Mouse (Mus musculus) small intestine, adult 2 months (tissue): ENCODE results near the gene Snx29. TPM values are rescaled to one million over a fixed set of nuclear protein-coding genes. Genes with fewer than 3 reads are reported as not detected.
A peak's percentile ranks its signal among the peaks of the same experiment; 100 is the strongest.

Experiments
- H3K27ac ChIP-seq: fragments of 200-500 bp; 2 replicates; pipeline ENCODE4 v1.5.1; 2012; ENCODE audit warnings: low read depth, low read length, control low read depth, inconsistent platforms; ENCODE audit not compliant: insufficient read depth
- H3K27me3 ChIP-seq: fragments of 200-500 bp; 2 replicates; pipeline ENCODE4 v1.6.1; 2012; ENCODE audit warnings: mild to moderate bottlenecking, moderate library complexity, low read length, inconsistent platforms; ENCODE audit not compliant: control insufficient read depth, insufficient read depth
- H3K36me3 ChIP-seq: fragments of 200-500 bp; 2 replicates; pipeline ENCODE4 v1.6.1; 2012; ENCODE audit warnings: mild to moderate bottlenecking, low read length, control low read depth, inconsistent platforms; ENCODE audit not compliant: control insufficient read depth, insufficient read depth
- H3K4me1 ChIP-seq: fragments of 200-500 bp; 2 replicates; pipeline ENCODE4 v1.6.1; 2012; ENCODE audit warnings: low read length, inconsistent platforms, mixed read lengths; ENCODE audit not compliant: control insufficient read depth, insufficient read depth, insufficient read length
- H3K4me3 ChIP-seq: fragments of 200-500 bp; 2 replicates; pipeline ENCODE4 v1.5.1; 2012; ENCODE audit warnings: low read depth, mild to moderate bottlenecking, control low read depth, inconsistent platforms, low read length, moderate library complexity
- CTCF ChIP-seq: fragments of 200-500 bp; IDR thresholded peaks from 2 replicates; pipeline ENCODE4 v1.5.1; 2012; ENCODE audit warnings: low read depth, mild to moderate bottlenecking, control low read depth, inconsistent platforms, low read length, moderate library complexity, mixed read lengths; ENCODE audit not compliant: insufficient replicate concordance, insufficient read length; ENCODE audit errors: extremely low read depth
- POLR2A ChIP-seq: fragments of 200-500 bp; IDR thresholded peaks from 2 replicates; pipeline ENCODE4 v1.6.1; 2012; ENCODE audit warnings: low read depth, mild to moderate bottlenecking, control low read depth, inconsistent platforms, low read length, moderate library complexity
- WGBS: fragments of 180-500 bp; shearing (Covaris S2); methylation state at CpG from one replicate; pipeline ENCODE4 v1.1.7; 2018; 5-methylcytosine and 5-hydroxymethylcytosine counted together
- polyA plus RNA-seq: library from polyadenylated mRNA; depleted of rRNA; stranded (reverse); fragments of >200 nt; gene quantifications from 2 replicates; pipeline ENCODE4 v1.2.3, GENCODE M21; 2012

Gene Snx29
- polyA plus RNA-seq, 1 experiment: 6.0 TPM

DNA sequence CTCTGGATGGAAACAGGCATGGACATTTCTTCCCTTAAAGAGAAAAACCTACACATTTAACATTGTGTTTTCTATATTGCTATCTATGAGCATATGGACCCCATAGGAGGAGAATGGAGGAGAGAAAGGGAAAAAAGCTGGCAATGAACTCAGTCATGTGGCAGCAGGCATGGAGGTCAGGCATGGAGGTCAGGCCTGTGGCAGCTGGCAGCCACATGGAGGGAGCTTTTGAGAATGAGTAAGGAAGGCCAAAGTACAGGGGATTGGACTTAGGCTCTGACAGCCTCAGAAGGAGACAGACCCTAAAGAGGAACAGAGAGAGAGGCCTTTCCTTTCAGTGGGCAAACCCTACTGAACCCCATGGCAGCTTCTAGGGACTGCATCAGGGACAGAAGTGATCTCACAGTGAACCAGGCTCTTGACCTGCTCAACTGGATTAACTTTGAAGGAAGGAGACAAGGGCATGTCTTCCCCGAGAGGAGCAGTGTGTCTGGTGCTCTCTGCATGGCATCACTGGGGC, 325.5 kb downstream of the Snx29 start:
- 90% methylated on average over 1 of the region's 1 CpGs for WGBS
- Histone ChIP-seq H3K36me3 (no peaks in the 10 kb centered on the region), H3K4me1 (peaks cover 7% of the 10 kb centered on the region; the same call in 1 of the 2 replicates), H3K27ac (no peak overlapping the region), H3K4me3 (no peak overlapping the region), H3K27me3 (no peaks in the 10 kb centered on the region)
- TF ChIP-seq POLR2A (no peak), CTCF (no peak)

DNA sequence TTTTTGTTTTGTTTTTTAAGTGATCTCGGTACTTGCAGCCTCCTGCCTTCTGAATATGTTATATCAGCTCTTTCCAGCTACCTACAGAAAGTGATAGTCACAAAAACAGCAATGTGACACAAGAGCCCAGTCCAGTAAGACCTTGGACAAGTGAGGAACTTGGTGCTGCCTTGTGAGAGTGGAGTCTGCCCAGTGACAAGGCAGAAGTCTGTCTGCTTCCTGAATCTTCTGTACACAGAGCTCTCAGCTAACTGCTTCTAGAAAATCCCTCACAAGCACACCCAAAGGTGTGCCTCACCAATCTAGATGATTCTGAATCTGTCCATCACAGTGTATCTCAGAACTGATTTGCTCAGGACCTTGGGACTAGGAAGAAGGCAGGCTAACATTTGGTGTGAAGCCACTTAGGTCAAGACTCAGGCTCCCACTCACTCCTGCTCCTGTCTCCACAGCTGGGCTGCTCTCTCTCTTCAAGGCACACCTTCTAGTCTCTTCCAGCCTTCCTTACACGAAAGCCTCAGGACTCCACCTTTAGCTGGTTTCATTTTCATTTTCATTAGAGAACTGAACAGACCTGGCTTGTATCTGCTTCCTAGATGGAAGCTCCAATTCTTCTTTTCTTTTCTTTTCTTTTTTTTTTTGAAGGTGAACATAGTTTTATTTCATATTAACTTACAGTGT, 330.1 kb downstream of the Snx29 start:
- H3K27me3 ChIP-seq: no peaks in the 10 kb centered on the region
- peak overlapping the region; percentile 64 for H3K27ac ChIP-seq
- TF ChIP-seq CTCF (no peak), POLR2A (no peak)
- no peak overlapping the region for H3K4me3 ChIP-seq
- no peaks in the 10 kb centered on the region for H3K36me3 ChIP-seq
- 29% methylated on average over 2 of the region's 2 CpGs for WGBS
- H3K4me1 ChIP-seq: peaks cover 10% of the 10 kb centered on the region; the same call in 1 of the 2 replicates

- no peak overlapping the region for H3K4me3 ChIP-seq
- H3K36me3 ChIP-seq: no peaks in the 10 kb centered on the region
- TF ChIP-seq CTCF (no peak), POLR2A (no peak)
- 90% methylated on average over 3 of the region's 3 CpGs for WGBS
- no peaks in the 10 kb centered on the region for H3K27me3 ChIP-seq
- no peak overlapping the region for H3K27ac ChIP-seq
- H3K4me1 ChIP-seq: peaks cover 10% of the 10 kb centered on the region; the same call in 1 of the 2 replicates
Measured at GRCm38 (mm10) chr16:11655893-11656292, 333.2 kb downstream of the Snx29 start.

GRCm38 (mm10) chr16:11657111-11657510, 334.4 kb downstream of the Snx29 start:
- H3K36me3 ChIP-seq: no peaks in the 10 kb centered on the region
- no peaks in the 10 kb centered on the region for H3K27me3 ChIP-seq
- peaks cover 7% of the 10 kb centered on the region; the same call in 1 of the 2 replicates for H3K4me1 ChIP-seq
- 76% methylated on average over 1 of the region's 1 CpGs for WGBS
- no peak overlapping the region for H3K27ac ChIP-seq
- H3K4me3 ChIP-seq: no peak overlapping the region
- TF ChIP-seq CTCF (no peak), POLR2A (no peak)

DNA sequence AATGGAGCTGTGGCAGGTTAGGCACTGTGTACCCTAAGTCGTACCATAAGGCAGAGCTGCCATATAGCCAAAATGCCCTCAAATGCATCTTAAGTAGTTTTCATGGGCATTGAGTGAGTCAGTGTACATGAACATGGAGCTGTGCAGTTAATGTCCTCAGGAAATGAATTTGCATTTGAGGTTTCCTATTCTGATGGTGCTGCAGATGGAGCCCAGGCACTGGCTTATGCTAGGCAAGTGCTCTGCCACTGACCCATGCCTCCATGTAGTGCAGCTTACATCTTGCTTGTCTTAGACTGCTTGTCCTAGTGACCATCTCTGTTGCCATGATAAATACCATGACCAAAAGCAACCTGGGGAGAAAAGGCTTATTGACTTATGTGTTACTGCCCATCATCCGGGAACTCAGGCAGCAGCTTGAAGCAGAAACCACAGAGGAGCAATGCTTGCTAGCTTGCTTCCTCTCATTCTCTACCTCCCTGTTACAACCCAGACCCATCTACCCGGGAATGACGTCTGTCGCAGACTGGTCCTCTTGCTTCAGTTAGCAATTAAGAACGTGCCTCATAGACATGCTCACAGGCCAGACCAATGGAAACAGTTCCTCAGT, 336.5 kb downstream of the Snx29 start:
- peak overlapping the region; percentile 18; the same call in 1 of the 2 replicates for H3K27ac ChIP-seq
- no peaks in the 10 kb centered on the region for H3K27me3 ChIP-seq
- H3K36me3 ChIP-seq: no peaks in the 10 kb centered on the region
- no peak overlapping the region for H3K4me3 ChIP-seq
- WGBS: 76% methylated on average over 6 of the region's 6 CpGs
- H3K4me1 ChIP-seq: 0 out of 2 replicates have a peak, but pooled peaks cover 1% of the 10 kb centered on the region
- TF ChIP-seq POLR2A (no peak), CTCF (no peak)

DNA sequence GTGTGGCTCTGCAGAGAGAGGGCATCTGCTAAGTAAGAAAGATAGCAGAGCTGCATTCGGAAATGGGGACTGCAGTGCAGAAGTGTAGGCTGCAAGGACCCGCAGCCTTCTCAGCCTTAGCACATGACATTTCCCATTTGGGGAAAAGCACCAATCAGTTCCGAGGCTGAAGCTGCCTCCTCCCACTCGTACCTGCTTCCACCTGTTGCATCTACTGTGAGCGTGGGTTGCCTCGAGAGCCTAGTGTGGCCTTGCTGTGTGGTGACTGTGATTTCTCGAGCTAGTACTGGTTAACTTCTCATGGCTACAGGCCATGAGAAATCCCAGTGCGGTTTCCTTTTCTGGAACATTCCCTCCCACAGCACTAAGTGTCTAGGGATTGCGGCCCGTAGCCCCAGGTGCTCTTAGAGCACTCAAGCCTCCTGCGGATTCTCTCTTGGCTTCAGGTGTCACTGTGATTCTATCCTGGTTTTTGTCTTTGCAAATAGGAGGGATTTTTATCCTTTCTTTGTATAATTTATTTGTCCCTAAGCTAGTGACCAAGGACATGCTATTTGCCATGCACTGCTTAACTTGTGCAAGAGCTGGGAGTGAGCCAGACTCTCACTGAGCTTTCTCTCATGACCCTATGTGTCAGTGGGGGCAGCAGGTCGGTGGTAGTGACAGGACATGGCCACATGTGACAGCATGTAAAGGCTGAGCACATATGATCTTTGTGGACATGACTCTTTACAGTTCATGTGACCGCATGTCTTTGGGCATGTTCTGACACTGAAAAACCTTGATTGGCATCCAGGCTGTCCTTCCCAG, 342.4 kb downstream of the Snx29 start:
- TF ChIP-seq POLR2A: no peak
- TF ChIP-seq CTCF: no peak
- Histone ChIP-seq H3K27ac (no peak overlapping the region), H3K4me3 (no peak overlapping the region), H3K4me1 (no peaks in the 10 kb centered on the region), H3K27me3 (no peaks in the 10 kb centered on the region), H3K36me3 (no peaks in the 10 kb centered on the region)
- 86% methylated on average over 13 of the region's 13 CpGs for WGBS
